ENCODE assay signal across 11 mouse cellular contexts in genomic region chr2:70564646-70565315, GRCm38 (mm10). TPM values are rescaled to one million over a fixed set of nuclear protein-coding genes. Genes with fewer than 3 reads are reported as not detected.
A peak's percentile ranks its signal among the peaks of the same experiment; 100 is the strongest.
DNase-seq lines count a peak whose midpoint lies in the region; ATAC-seq lines count a peak whose summit lies in the region.
"Had no signal": no experiment of that assay in that cellular context is flagged by ENCODE, and none has a peak within 500 bp of the region (broad histone marks: within the 10 kb centered on the region; RNA-seq: fewer than 3 reads in every experiment).

No protein-coding gene starts in this region.

- peak overlapping the region; percentile 65 for H3K4me2 ChIP-seq in midbrain, embryonic 13.5 days (replicated peaks)

- peaks cover 81% of the 10 kb centered on the region for H3K4me1 ChIP-seq in embryonic facial prominence, embryonic 10.5 days
- peaks cover 81% of the 10 kb centered on the region for H3K4me1 ChIP-seq in hindbrain, embryonic 10.5 days (replicated peaks)
- H3K4me1 ChIP-seq in midbrain, embryonic 13.5 days (replicated peaks): peaks cover 83% of the 10 kb centered on the region

- H3K9ac ChIP-seq in midbrain, embryonic 13.5 days (replicated peaks): peak overlapping the region; percentile 83

- 2% methylated on average over 15 of the region's 15 CpGs for WGBS in embryonic facial prominence, embryonic 10.5 days
- under 1% methylated on average over 15 of the region's 15 CpGs for WGBS in hindbrain, embryonic 10.5 days
- 4% methylated on average over 15 of the region's 15 CpGs for WGBS in midbrain, embryonic 13.5 days

- DNase-seq in embryonic facial prominence, embryonic 10.5 days (ENCODE audit: low spot score): peak; percentile 54
- DNase-seq in hindbrain, embryonic 10.5 days (ENCODE audit: low spot score): peak; percentile 45
- peak; percentile 51 for DNase-seq in retina, postnatal 1 day
- DNase-seq in layer of hippocampus, adult 9-11 months: no peak
- no peak for DNase-seq in thymus, postnatal 10 days (ENCODE audit: low spot score in 2 of 2)
- DNase-seq in spleen, postnatal 4 days (ENCODE audit: low spot score in 2 of 2): no peak
- DNase-seq: heart, adult 18-20 months; kidney, postnatal 10 days; thymus, adult 2 months had no signal

- H3K36me3 ChIP-seq in embryonic facial prominence, embryonic 10.5 days (replicated peaks): no peaks in the 10 kb centered on the region
- no peaks in the 10 kb centered on the region for H3K36me3 ChIP-seq in hindbrain, embryonic 10.5 days
- no peaks in the 10 kb centered on the region for H3K36me3 ChIP-seq in midbrain, embryonic 13.5 days

- no peak overlapping the region for H3K27ac ChIP-seq in embryonic facial prominence, embryonic 10.5 days (replicated peaks)
- no peak overlapping the region for H3K27ac ChIP-seq in hindbrain, embryonic 10.5 days
- peak overlapping the region; percentile 94 for H3K27ac ChIP-seq in midbrain, embryonic 13.5 days

- H3K4me3 ChIP-seq in embryonic facial prominence, embryonic 10.5 days: peak overlapping the region; percentile 50; the same call in 1 of the 2 replicates
- H3K4me3 ChIP-seq in hindbrain, embryonic 10.5 days: peak overlapping the region; percentile 47; the same call in 1 of the 2 replicates
- H3K4me3 ChIP-seq in midbrain, embryonic 13.5 days (replicated peaks): peak overlapping the region; percentile 54

- no peak for ATAC-seq in midbrain, embryonic 13.5 days

- peaks cover 100% of the 10 kb centered on the region for H3K27me3 ChIP-seq in embryonic facial prominence, embryonic 10.5 days (replicated peaks; ENCODE audit: low read depth, poor library complexity, severe bottlenecking)
- peaks cover 100% of the 10 kb centered on the region for H3K27me3 ChIP-seq in hindbrain, embryonic 10.5 days (ENCODE audit: insufficient read depth, poor library complexity, severe bottlenecking)
- peaks cover 97% of the 10 kb centered on the region for H3K27me3 ChIP-seq in midbrain, embryonic 13.5 days

- H3K9me3 ChIP-seq in embryonic facial prominence, embryonic 10.5 days: no peaks in the 10 kb centered on the region
- H3K9me3 ChIP-seq in hindbrain, embryonic 10.5 days: no peaks in the 10 kb centered on the region
- H3K9me3 ChIP-seq in midbrain, embryonic 13.5 days: no peaks in the 10 kb centered on the region

RNA-seq across cellular contexts. Expression of gene Gad1, which starts 11.9 kb away (rescaled TPM):
- 0.47 and 0.91 TPM in 2 replicates for polyA plus RNA-seq in embryonic facial prominence, embryonic 10.5 days (2016; fragmentation: Nextera tagmentation; extraction: Ambion mirVana)
- polyA plus RNA-seq in hindbrain, embryonic 10.5 days (2016; fragmentation: Nextera tagmentation; extraction: Ambion mirVana): 1.8 and 8.5 TPM in 2 replicates
- 60.2 and 63.2 TPM in 2 replicates for polyA plus RNA-seq in midbrain, embryonic 13.5 days (2015; fragmentation: Nextera tagmentation; extraction: Ambion mirVana)

RNA-seq across cellular contexts. Expression of gene Erich2, which starts 56.2 kb away (rescaled TPM):
- 0.87 and 1.2 TPM in 2 replicates for polyA plus RNA-seq in embryonic facial prominence, embryonic 10.5 days (2016; fragmentation: Nextera tagmentation; extraction: Ambion mirVana)
- polyA plus RNA-seq in hindbrain, embryonic 10.5 days (2016; fragmentation: Nextera tagmentation; extraction: Ambion mirVana): 1.6 and 1.9 TPM in 2 replicates
- polyA plus RNA-seq in midbrain, embryonic 13.5 days (2015; fragmentation: Nextera tagmentation; extraction: Ambion mirVana): 1.3 and 3.2 TPM in 2 replicates
- polyA plus RNA-seq: liver, embryonic 16.5 days had no signal

Comparison
In these comparisons a context has a peak if more than half of its experiments do, and no peak if none do; other contexts are left out.
1. DNase-seq: peak in embryonic facial prominence, embryonic 10.5 days (single experiment), hindbrain, embryonic 10.5 days (single experiment) and retina, postnatal 1 day (single experiment); none in layer of hippocampus, adult 9-11 months (single experiment), thymus, postnatal 10 days (0 of 2) and spleen, postnatal 4 days (0 of 2).
2. Peak in every context shown above with its lines, with median percentiles within 50 percentile points of each other: H3K4me3 ChIP-seq.